Mouse (Mus musculus) 3T3-L1 (cell line): ENCODE measurements around the gene Cux1.
"Not testable (repeated sequence)": the region's sequence is repeated elsewhere in the genome, so short reads cannot be mapped to it uniquely, and the experiment has no call there.

Source experiments
- DNase-seq: peaks from one replicate; pipeline ENCODE4 v3.0.0-alpha.2; 2015; ENCODE audit warnings: low read depth, low spot score

Gene Cux1

GRCm38 (mm10) chr5:136475161-136475560 lies 92.1 kb downstream of the Cux1 start:
- DNase-seq, result peak; percentile 85

GRCm38 (mm10) chr5:136474086-136474485 lies 93.2 kb downstream of the Cux1 start:
- DNase-seq, result no peak

GRCm38 (mm10) chr5:136473337-136473736 lies 94.0 kb downstream of the Cux1 start:
- no peak for DNase-seq

GRCm38 (mm10) chr5:136472846-136473245 lies 94.4 kb downstream of the Cux1 start:
- peak; percentile 43 for DNase-seq

GRCm38 (mm10) chr5:136470985-136471735 lies 96.1 kb downstream of the Cux1 start:
- not testable (repeated sequence) for DNase-seq

GRCm38 (mm10) chr5:136469301-136469700 lies 98.0 kb downstream of the Cux1 start:
- DNase-seq, result no peak

- peak; percentile 52 for DNase-seq
These were observed 99.8 kb downstream of the Cux1 start for GRCm38 (mm10) chr5:136467360-136467999.

- DNase-seq, result peak; percentile 88
These were observed 101.4 kb downstream of the Cux1 start for GRCm38 (mm10) chr5:136465770-136466406.

GRCm38 (mm10) chr5:136465366-136465765 lies 101.9 kb downstream of the Cux1 start:
- peak; percentile 92 for DNase-seq

GRCm38 (mm10) chr5:136464849-136465248 lies 102.4 kb downstream of the Cux1 start:
- DNase-seq, result no peak

GRCm38 (mm10) chr5:136464128-136464527 lies 103.2 kb downstream of the Cux1 start:
- DNase-seq, result no peak

GRCm38 (mm10) chr5:136462613-136463012 lies 104.7 kb downstream of the Cux1 start:
- no peak for DNase-seq

- no peak for DNase-seq
These were observed 107.4 kb downstream of the Cux1 start for GRCm38 (mm10) chr5:136459901-136460300.

GRCm38 (mm10) chr5:136458893-136459499 lies 108.3 kb downstream of the Cux1 start:
- no peak for DNase-seq

- DNase-seq, result peak; percentile 98
These were observed 109.0 kb downstream of the Cux1 start for GRCm38 (mm10) chr5:136458102-136458863.

- DNase-seq, result peak; percentile 69
These were observed 110.9 kb downstream of the Cux1 start for GRCm38 (mm10) chr5:136456395-136456794.

- no peak for DNase-seq
These were observed 114.6 kb downstream of the Cux1 start for GRCm38 (mm10) chr5:136452681-136453080.

GRCm38 (mm10) chr5:136449801-136450200 lies 117.5 kb downstream of the Cux1 start:
- no peak for DNase-seq

GRCm38 (mm10) chr5:136445967-136446366 lies 121.3 kb downstream of the Cux1 start:
- DNase-seq, result no peak

- DNase-seq, result no peak
These were observed 124.8 kb downstream of the Cux1 start for GRCm38 (mm10) chr5:136442238-136443187.
